Mouse (Mus musculus) midbrain, embryonic 13.5 days (tissue): ENCODE results near the gene Defb45. TPM values are rescaled to one million over a fixed set of nuclear protein-coding genes. Genes with fewer than 3 reads are reported as not detected.
A peak's percentile ranks its signal among the peaks of the same experiment; 100 is the strongest.

Source experiments
- ATAC-seq: fragments of 200-750 bp; cut with Nextera tagmentation; 2 replicates; pipeline ENCODE4 v1.8.0; 2017; ENCODE audit warnings: mild to moderate bottlenecking, moderate TSS enrichment, moderate library complexity
- H3K27ac ChIP-seq: fragments of 300-500 bp; sonication (generic); 2 replicates; pipeline ENCODE4 v1.5.1; 2015; ENCODE audit warnings: inconsistent platforms, mild to moderate bottlenecking, moderate library complexity
- H3K27me3 ChIP-seq: fragments of 300-500 bp; sonication (generic); 2 replicates; pipeline ENCODE4 v1.6.1; 2015; ENCODE audit warnings: mild to moderate bottlenecking, inconsistent platforms
- H3K36me3 ChIP-seq: fragments of 300-500 bp; sonication (generic); 2 replicates; pipeline ENCODE4 v1.6.1; 2015; ENCODE audit warnings: mild to moderate bottlenecking, inconsistent platforms
- H3K4me1 ChIP-seq: fragments of 300-500 bp; sonication (generic); replicated peaks from 2 replicates; pipeline ENCODE4 v1.6.1; 2015; ENCODE audit warnings: inconsistent platforms
- H3K4me2 ChIP-seq: fragments of 300-500 bp; sonication (generic); replicated peaks from 2 replicates; pipeline ENCODE4 v1.6.1; 2015; ENCODE audit warnings: moderate library complexity, mild to moderate bottlenecking, inconsistent platforms
- H3K4me3 ChIP-seq: fragments of 300-500 bp; sonication (generic); replicated peaks from 2 replicates; pipeline ENCODE4 v1.5.1; 2015; ENCODE audit warnings: mild to moderate bottlenecking, inconsistent platforms
- H3K9ac ChIP-seq: fragments of 300-500 bp; sonication (generic); replicated peaks from 2 replicates; pipeline ENCODE4 v1.6.1; 2015; ENCODE audit warnings: mild to moderate bottlenecking, inconsistent platforms
- H3K9me3 ChIP-seq: fragments of 300-500 bp; sonication (generic); 2 replicates; pipeline ENCODE4 v1.6.1; 2016; ENCODE audit warnings: mild to moderate bottlenecking, inconsistent platforms
- WGBS: fragments of 180-500 bp; shearing (Covaris S2); methylation state at CpG from one replicate; pipeline ENCODE4 v1.1.7; 2015; 5-methylcytosine and 5-hydroxymethylcytosine counted together
- polyA plus RNA-seq: library from polyadenylated mRNA; unstranded; fragments of >200 nt; fragmentation: Nextera tagmentation; extraction: Ambion mirVana; gene quantifications from 2 replicates; pipeline ENCODE4 v1.2.1, GENCODE M21; 2015

Defb45 gene
- polyA plus RNA-seq, 1 experiment from 2014 or later = not detected

GRCm38 (mm10) chr2:152625256-152625655, 26.1 kb upstream of the Defb45 start:
- Histone ChIP-seq H3K27ac (no peak overlapping the region), H3K27me3 (peaks cover 43% of the 10 kb centered on the region), H3K9me3 (no peaks in the 10 kb centered on the region), H3K4me3 (no peak overlapping the region), H3K4me2 (no peak overlapping the region), H3K36me3 (no peaks in the 10 kb centered on the region), H3K9ac (no peak overlapping the region), H3K4me1 (peaks cover 25% of the 10 kb centered on the region)
- peak; percentile 69 for ATAC-seq
- 4% methylated on average over 1 of the region's 1 CpGs for WGBS

DNA sequence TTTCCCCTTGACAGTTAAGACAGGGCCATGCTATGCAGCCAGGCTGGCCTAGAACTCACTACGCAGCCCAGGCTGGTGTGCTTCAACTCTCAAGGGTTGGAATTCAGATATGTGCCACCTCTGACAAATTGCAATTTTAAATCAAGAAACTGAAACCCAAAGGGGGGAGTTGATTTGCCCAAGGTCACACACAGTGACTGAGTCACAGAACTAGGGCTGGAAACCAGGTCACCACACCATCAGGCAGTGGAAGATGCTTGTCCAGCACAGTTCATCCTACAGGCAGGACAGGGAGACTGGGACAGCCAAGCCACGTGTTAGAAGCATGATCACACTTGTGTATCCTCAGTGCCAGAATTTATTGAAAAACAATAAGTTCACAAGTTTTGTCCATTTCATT, 25.4 kb upstream of the Defb45 start:
- Histone ChIP-seq H3K9ac (no peak overlapping the region), H3K4me2 (no peak overlapping the region), H3K4me1 (peaks cover 25% of the 10 kb centered on the region), H3K27ac (no peak overlapping the region), H3K4me3 (no peak overlapping the region), H3K36me3 (no peaks in the 10 kb centered on the region), H3K9me3 (no peaks in the 10 kb centered on the region), H3K27me3 (peaks cover 39% of the 10 kb centered on the region)
- 87% methylated on average over 2 of the region's 2 CpGs for WGBS
- ATAC-seq = no peak

DNA sequence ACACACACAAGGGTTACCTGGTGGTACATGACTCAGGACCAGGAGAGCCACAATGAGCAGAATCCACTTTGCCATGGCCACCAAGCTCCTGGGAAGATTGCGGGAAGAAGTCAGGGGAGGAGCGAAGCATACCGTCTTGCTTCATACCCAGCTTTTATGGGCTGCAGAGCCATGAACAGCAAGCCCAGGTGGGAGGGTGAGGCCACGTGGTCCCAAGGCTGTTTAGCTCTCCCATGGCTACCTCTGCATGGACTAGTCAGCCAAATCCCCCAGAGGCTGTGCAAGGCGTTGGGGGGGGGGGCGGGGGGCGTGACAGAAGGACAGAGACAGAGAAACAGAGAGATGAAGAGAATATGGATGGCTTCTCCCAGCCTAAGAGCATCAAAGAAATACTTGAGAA, 23.8 kb upstream of the Defb45 start, which contains the start of gene Defb25:
Gene Defb25 (minus strand): TSS at position 101 of the 400 bp plus-strand sequence.
- Histone ChIP-seq H3K27me3 (peaks cover 24% of the 10 kb centered on the region), H3K36me3 (no peaks in the 10 kb centered on the region), H3K4me2 (no peak within 1 kb of the TSS), H3K4me3 (no peak within 1 kb of the TSS), H3K9ac (no peak within 1 kb of the TSS), H3K27ac (no peak within 1 kb of the TSS), H3K4me1 (peaks cover 25% of the 10 kb centered on the region), H3K9me3 (no peaks in the 10 kb centered on the region)
- ATAC-seq = no peak
- WGBS = 89% methylated on average over 6 of the region's 7 CpGs

DNA sequence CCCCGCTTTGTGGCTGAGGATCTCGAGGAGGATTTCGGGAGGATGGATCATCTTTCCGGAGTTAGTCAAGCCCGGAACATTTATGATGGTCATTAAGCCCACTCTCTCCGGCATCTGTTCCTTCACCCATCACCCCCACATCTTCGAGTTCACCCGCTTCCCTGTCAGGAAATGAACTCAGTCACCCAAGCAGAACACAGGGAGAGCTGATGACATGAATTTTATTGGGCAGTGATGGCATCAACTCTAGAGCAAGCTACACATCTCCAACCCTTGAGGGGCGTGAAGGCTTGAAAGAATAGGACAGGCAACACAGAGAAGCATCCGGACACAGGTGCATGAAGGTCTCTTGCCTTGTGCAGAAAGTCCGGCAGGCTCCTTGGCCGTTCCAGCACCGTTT, 23.0 kb upstream of the Defb45 start:
- no peaks in the 10 kb centered on the region for H3K36me3 ChIP-seq
- H3K27me3 ChIP-seq = peaks cover 16% of the 10 kb centered on the region
- ATAC-seq = no peak
- no peak overlapping the region for H3K9ac ChIP-seq
- no peak overlapping the region for H3K4me2 ChIP-seq
- 88% methylated on average over 13 of the region's 13 CpGs for WGBS
- peaks cover 20% of the 10 kb centered on the region for H3K4me1 ChIP-seq
- H3K9me3 ChIP-seq = no peaks in the 10 kb centered on the region
- no peak overlapping the region for H3K27ac ChIP-seq
- no peak overlapping the region for H3K4me3 ChIP-seq

DNA sequence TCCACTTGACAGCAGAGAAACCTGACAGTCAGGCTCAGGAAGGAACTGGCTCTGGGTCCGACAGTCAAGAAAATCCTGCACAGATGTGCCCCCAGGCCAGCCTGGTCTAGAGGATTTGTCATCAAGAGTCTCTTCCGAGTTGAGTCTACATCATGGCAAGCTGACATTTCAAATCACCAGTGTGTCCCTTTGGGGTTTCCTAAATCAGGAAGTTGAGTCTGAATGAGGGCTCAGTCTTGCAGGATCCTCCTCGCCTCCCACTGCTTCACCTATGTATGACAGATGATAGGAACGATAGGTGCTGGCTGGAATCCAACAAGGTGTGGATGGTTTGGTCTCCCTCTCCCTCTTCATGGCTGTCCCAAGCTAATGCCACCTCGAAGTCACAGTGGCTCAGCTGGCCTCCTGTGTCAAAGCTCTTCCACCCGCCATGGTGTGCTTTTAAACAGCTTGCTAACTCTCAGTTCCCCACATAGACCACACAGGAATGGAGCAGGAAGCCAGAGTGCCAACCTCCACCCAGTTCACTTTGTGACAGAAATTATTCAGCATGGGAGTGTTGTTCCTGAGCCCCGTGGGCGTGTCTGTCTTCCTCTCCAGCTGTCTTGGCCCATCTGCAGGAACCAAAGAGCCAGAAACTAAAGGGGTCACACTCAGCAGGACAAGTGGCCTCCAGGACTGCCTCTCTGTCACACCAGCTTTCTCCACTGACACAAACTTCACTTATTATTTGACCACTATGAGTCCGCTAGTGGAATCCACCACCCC, 21.4 kb upstream of the Defb45 start:
- ATAC-seq = no peak
- WGBS = 76% methylated on average over 9 of the region's 9 CpGs
- no peak overlapping the region for H3K4me3 ChIP-seq
- H3K27me3 ChIP-seq = peaks cover under 1% of the 10 kb centered on the region; the same call in 1 of the 2 replicates
- H3K4me2 ChIP-seq = no peak overlapping the region
- peaks cover 6% of the 10 kb centered on the region for H3K4me1 ChIP-seq
- no peaks in the 10 kb centered on the region for H3K9me3 ChIP-seq
- H3K9ac ChIP-seq = no peak overlapping the region
- no peaks in the 10 kb centered on the region for H3K36me3 ChIP-seq
- H3K27ac ChIP-seq = no peak overlapping the region

- Histone ChIP-seq H3K4me3 (no peak overlapping the region), H3K4me1 (no peaks in the 10 kb centered on the region), H3K9ac (no peak overlapping the region), H3K9me3 (no peaks in the 10 kb centered on the region), H3K27me3 (no peaks in the 10 kb centered on the region), H3K4me2 (no peak overlapping the region), H3K36me3 (no peaks in the 10 kb centered on the region), H3K27ac (no peak overlapping the region)
- WGBS = 53% methylated on average over 5 of the region's 5 CpGs
- ATAC-seq = no peak
Observed at GRCm38 (mm10) chr2:152617374-152617773, 18.2 kb upstream of the Defb45 start.

- no peak overlapping the region for H3K4me3 ChIP-seq
- H3K9ac ChIP-seq = no peak overlapping the region
- H3K27ac ChIP-seq = no peak overlapping the region
- no peaks in the 10 kb centered on the region for H3K9me3 ChIP-seq
- H3K4me2 ChIP-seq = no peak overlapping the region
- WGBS = 89% methylated on average over 6 of the region's 6 CpGs
- no peaks in the 10 kb centered on the region; the same call in 1 of the 2 replicates for H3K27me3 ChIP-seq
- H3K4me1 ChIP-seq = no peaks in the 10 kb centered on the region
- ATAC-seq = no peak
- no peaks in the 10 kb centered on the region for H3K36me3 ChIP-seq
Observed at GRCm38 (mm10) chr2:152616470-152616869, 17.3 kb upstream of the Defb45 start.

DNA sequence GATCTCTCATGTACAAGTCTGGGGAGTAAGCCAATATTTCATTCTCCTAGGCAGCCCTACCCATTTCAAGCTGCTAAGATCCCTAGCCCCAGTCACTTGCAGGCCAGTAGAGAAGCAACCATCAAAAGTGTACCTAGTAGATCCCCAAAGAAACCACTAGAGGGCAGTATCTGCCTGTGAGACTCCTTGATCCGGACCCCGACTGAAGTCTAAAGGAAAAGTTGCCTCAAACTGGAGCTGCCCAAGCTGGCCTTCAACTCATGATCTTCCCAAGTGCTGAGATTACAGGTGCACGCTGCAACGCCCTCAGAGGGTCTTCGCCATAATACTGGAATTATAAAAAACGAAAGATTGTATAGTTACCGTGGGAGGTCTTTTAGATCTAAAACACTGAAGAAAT, 16.4 kb upstream of the Defb45 start:
- Histone ChIP-seq H3K9me3 (no peaks in the 10 kb centered on the region), H3K9ac (no peak overlapping the region), H3K4me3 (no peak overlapping the region), H3K4me1 (no peaks in the 10 kb centered on the region), H3K4me2 (no peak overlapping the region), H3K36me3 (no peaks in the 10 kb centered on the region), H3K27me3 (no peaks in the 10 kb centered on the region; the same call in 1 of the 2 replicates), H3K27ac (no peak overlapping the region)
- WGBS = 11% methylated on average over 7 of the region's 7 CpGs
- peak; percentile 70; the same call in 1 of the 2 replicates for ATAC-seq

DNA sequence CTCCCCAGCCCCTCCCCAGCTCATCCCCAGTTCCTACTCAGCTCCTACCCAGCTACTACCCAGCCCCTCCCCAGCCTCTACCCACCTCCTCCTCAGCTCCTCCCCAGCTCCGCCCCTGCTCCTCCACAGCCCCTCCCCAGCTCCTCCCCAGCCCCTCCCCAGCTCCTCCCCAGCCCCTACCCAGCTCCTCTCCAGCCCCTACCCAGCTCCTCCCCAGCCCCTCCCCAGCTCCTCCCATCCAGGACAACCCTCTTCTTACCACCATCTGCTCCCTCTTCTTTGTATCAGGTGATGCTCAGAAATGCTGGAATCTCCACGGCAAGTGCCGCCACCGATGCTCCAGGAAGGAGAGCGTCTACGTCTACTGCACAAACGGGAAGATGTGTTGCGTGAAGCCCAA, 13.0 kb upstream of the Defb45 start:
- no peak overlapping the region for H3K27ac ChIP-seq
- H3K4me3 ChIP-seq = no peak overlapping the region
- H3K4me1 ChIP-seq = no peaks in the 10 kb centered on the region
- no peaks in the 10 kb centered on the region; the same call in 1 of the 2 replicates for H3K27me3 ChIP-seq
- no peak overlapping the region for H3K4me2 ChIP-seq
- H3K9me3 ChIP-seq = no peaks in the 10 kb centered on the region
- no peak overlapping the region for H3K9ac ChIP-seq
- no peak for ATAC-seq
- H3K36me3 ChIP-seq = no peaks in the 10 kb centered on the region
- 36% methylated on average over 7 of the region's 8 CpGs for WGBS

DNA sequence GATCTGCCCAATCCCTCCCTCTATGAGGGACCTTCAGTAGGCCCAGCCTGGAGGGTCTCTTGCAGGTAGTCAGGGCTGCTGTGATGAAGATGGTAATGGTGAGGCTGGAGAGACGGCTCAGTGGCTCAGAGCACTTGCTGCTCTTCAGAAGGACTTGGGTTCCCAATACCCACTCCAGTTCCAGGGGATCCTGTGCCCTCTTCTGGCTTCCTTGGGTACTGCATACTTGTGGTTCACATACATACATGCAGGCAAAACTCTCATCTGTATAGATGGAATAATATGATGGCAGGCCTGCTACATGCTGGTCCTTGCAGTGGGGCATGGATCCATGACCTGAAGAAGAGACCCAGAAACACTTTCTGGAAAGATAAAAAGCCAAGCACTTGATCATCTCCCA, 9.5 kb upstream of the Defb45 start:
- H3K9ac ChIP-seq = no peak overlapping the region
- H3K36me3 ChIP-seq = no peaks in the 10 kb centered on the region
- H3K4me2 ChIP-seq = no peak overlapping the region
- 82% methylated on average over 1 of the region's 1 CpGs for WGBS
- ATAC-seq = no peak
- H3K27me3 ChIP-seq = no peaks in the 10 kb centered on the region; the same call in 1 of the 2 replicates
- no peaks in the 10 kb centered on the region for H3K9me3 ChIP-seq
- H3K4me1 ChIP-seq = no peaks in the 10 kb centered on the region
- no peak overlapping the region for H3K27ac ChIP-seq
- no peak overlapping the region for H3K4me3 ChIP-seq

GRCm38 (mm10) chr2:152607746-152608145, 8.5 kb upstream of the Defb45 start:
- H3K27me3 ChIP-seq = no peaks in the 10 kb centered on the region; the same call in 1 of the 2 replicates
- H3K36me3 ChIP-seq = no peaks in the 10 kb centered on the region
- H3K4me3 ChIP-seq = no peak overlapping the region
- ATAC-seq = no peak
- no peaks in the 10 kb centered on the region for H3K4me1 ChIP-seq
- WGBS = 77% methylated on average over 6 of the region's 6 CpGs
- H3K9me3 ChIP-seq = no peaks in the 10 kb centered on the region
- no peak overlapping the region for H3K9ac ChIP-seq
- H3K27ac ChIP-seq = no peak overlapping the region
- H3K4me2 ChIP-seq = no peak overlapping the region

- WGBS = 86% methylated on average over 15 of the region's 15 CpGs
- H3K36me3 ChIP-seq = no peaks in the 10 kb centered on the region
- H3K4me3 ChIP-seq = no peak within 1 kb of the TSS
- no peak within 1 kb of the TSS for H3K27ac ChIP-seq
- no peak for ATAC-seq
- H3K9ac ChIP-seq = no peak within 1 kb of the TSS
- no peaks in the 10 kb centered on the region for H3K4me1 ChIP-seq
- H3K9me3 ChIP-seq = no peaks in the 10 kb centered on the region
- no peaks in the 10 kb centered on the region for H3K27me3 ChIP-seq
- H3K4me2 ChIP-seq = no peak within 1 kb of the TSS
Observed at GRCm38 (mm10) chr2:152604057-152604456, 4.9 kb upstream of the Defb45 start, which contains the start of gene Defb36. Gene Defb36, plus strand, starts transcription at chr2:152604327.
